Comparison of ENCODE assay signal across 14 mouse cellular contexts in genomic region chr10:17683852-17684428, GRCm38 (mm10). TPM values are rescaled to one million over a fixed set of nuclear protein-coding genes. Genes with fewer than 3 reads are reported as not detected.
DNase-seq lines count a peak whose midpoint lies in the region; ATAC-seq and TF ChIP-seq lines count a peak whose summit lies in the region.
"Had no signal": no experiment of that assay in that cellular context is flagged by ENCODE, and none has a peak within 500 bp of the region (broad histone marks: within the 10 kb centered on the region; RNA-seq: fewer than 3 reads in every experiment).

No protein-coding gene starts in this region.

- no peaks in the 10 kb centered on the region for H3K36me3 ChIP-seq in hindbrain, postnatal 0 days (ENCODE audit: insufficient read depth, low read length)
- H3K36me3 ChIP-seq in midbrain, embryonic 15.5 days (replicated peaks), result no peaks in the 10 kb centered on the region

- peak; percentile 96 for ATAC-seq in CD4-positive, CD25-positive, alpha-beta regulatory T cell, adult 4 months
- peak; percentile 97 for ATAC-seq in inflammation-experienced regulatory T-cells, adult 6 months
- peak; percentile 86 for ATAC-seq in megakaryocyte, adult 5-6 weeks (ENCODE audit: poor library complexity, severe bottlenecking)
- no peak for ATAC-seq in hindbrain, postnatal 0 days
- ATAC-seq in midbrain, embryonic 15.5 days (replicated peaks), result no peak
- ATAC-seq: forebrain, postnatal 0 days had no signal

- no peaks in the 10 kb centered on the region for H3K9me3 ChIP-seq in hindbrain, postnatal 0 days (ENCODE audit: low read length)
- H3K9me3 ChIP-seq in midbrain, embryonic 15.5 days, result no peaks in the 10 kb centered on the region

- no peak overlapping the region for H3K9ac ChIP-seq in hindbrain, postnatal 0 days (replicated peaks; ENCODE audit: low read length)
- no peak overlapping the region for H3K9ac ChIP-seq in midbrain, embryonic 15.5 days
- H3K9ac ChIP-seq: forebrain, postnatal 0 days had no signal

- no peaks in the 10 kb centered on the region for H3K4me1 ChIP-seq in hindbrain, postnatal 0 days (ENCODE audit: insufficient read depth, low read length)
- H3K4me1 ChIP-seq in midbrain, embryonic 15.5 days, result no peaks in the 10 kb centered on the region

- H3K4me3 ChIP-seq in hindbrain, postnatal 0 days (ENCODE audit: low read length), result no peak overlapping the region
- H3K4me3 ChIP-seq in midbrain, embryonic 15.5 days, result no peak overlapping the region

- H3K27me3 ChIP-seq in hindbrain, postnatal 0 days (ENCODE audit: insufficient read depth, low read length), result no peaks in the 10 kb centered on the region
- no peaks in the 10 kb centered on the region for H3K27me3 ChIP-seq in midbrain, embryonic 15.5 days (replicated peaks)

- no peak for TF ChIP-seq CTCF in hindbrain, postnatal 0 days (IDR thresholded peaks at IDR 0.05; ENCODE audit: low read depth)

- no peak overlapping the region for H3K4me2 ChIP-seq in hindbrain, postnatal 0 days (ENCODE audit: low read depth, low read length)
- H3K4me2 ChIP-seq in midbrain, embryonic 15.5 days, result no peak overlapping the region

- DNase-seq in 416B (ENCODE audit: low read depth), result peak; percentile 47
- DNase-seq in cerebellum, postnatal 4 days (ENCODE audit: low spot score in 2 of 2), result no peak
- no peak for DNase-seq in hindbrain, postnatal 0 days (ENCODE audit: low spot score)
- no peak for DNase-seq in ovary, adult 18-20 months (ENCODE audit: low spot score)
- DNase-seq: cerebellum, postnatal 25 days; forebrain, postnatal 0 days; heart, postnatal 14 days; left cerebral cortex, postnatal 4 days; lung, postnatal 4 days; right cerebral cortex, adult 18-20 months had no signal

- 84% methylated on average over 6 of the region's 6 CpGs for WGBS in hindbrain, postnatal 0 days
- 88% methylated on average over 6 of the region's 6 CpGs for WGBS in midbrain, embryonic 15.5 days

- H3K27ac ChIP-seq in hindbrain, postnatal 0 days, result no peak overlapping the region
- no peak overlapping the region for H3K27ac ChIP-seq in midbrain, embryonic 15.5 days

RNA-seq across cellular contexts. Expression of gene Cited2, which starts 39.1 kb away (rescaled TPM):
- polyA plus RNA-seq in CD4-positive, CD25-positive, alpha-beta regulatory T cell, adult 4 months (2017; shearing (Covaris generic)), result 1 to 10 TPM; 4.8 to 9.4 TPM
- polyA plus RNA-seq in inflammation-experienced regulatory T-cells, adult 6 months (2017; shearing (Covaris generic)), result 1 to 10 TPM; 5.5 to 8.0 (median 7.7) TPM
- 133 and 151 TPM in 2 replicates for total RNA-seq in megakaryocyte, adult 5-6 weeks (2015)
- total RNA-seq in megakaryocyte, adult 5-6 weeks (2017), result 55.1 and 85.7 TPM in 2 replicates
- 102 and 112 TPM in 2 replicates for total RNA-seq in hindbrain, postnatal 0 days (2014; rRNA removed)
- polyA plus RNA-seq in hindbrain, postnatal 0 days (2015; fragmentation: Nextera tagmentation; extraction: Ambion mirVana), result 59.4 and 60.4 TPM in 2 replicates
- polyA plus RNA-seq in midbrain, embryonic 15.5 days (2015; fragmentation: Nextera tagmentation; extraction: Ambion mirVana), result 63.3 and 63.6 TPM in 2 replicates

Comparison
In these comparisons a context has a peak if more than half of its experiments do, and no peak if none do; other contexts are left out.
1. ATAC-seq: peak in CD4-positive, CD25-positive, alpha-beta regulatory T cell, adult 4 months (single experiment), inflammation-experienced regulatory T-cells, adult 6 months (single experiment) and megakaryocyte, adult 5-6 weeks (single experiment); none in hindbrain, postnatal 0 days (single experiment) and midbrain, embryonic 15.5 days (single experiment).